Mouse (Mus musculus): Measurements from ENCODE around the gene Cep95.
"Not testable (repeated sequence)": the region's sequence is repeated elsewhere in the genome, so short reads cannot be mapped to it uniquely, and the experiment has no call there.

The Cep95 gene

DNA sequence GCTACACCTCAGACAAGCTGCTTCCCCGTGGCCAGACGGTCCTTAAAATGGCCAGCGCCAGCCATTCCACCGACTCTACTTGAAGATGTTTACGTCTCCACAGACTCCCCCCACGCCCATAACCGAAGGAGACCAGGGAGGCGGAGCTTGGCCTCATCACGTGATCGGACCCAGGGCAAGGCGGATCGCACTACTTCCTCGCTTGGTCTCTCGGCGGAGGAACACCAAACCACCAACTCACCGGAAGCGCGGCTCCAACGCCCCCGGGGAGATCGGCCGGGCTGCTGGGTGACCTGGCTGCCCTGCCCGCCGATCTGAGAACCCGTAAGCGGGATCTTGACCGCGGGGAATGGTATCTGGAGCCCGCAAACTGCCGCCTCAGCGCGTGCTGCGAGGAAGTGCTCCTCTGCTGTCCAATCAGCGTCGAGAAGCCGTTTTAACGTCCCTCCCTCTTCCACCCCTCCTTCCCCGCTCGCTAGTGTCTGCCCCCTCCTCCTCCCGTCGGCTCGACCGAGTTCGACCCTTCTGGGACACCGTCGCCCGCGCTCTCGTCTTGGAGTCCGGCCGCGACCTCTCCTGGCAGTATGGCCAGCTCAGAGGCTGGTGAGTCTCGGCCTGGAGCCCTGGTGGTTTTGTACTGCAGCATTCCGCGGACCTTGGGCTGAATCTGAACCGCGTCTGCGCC, at the start of gene Cep95, which contains the start of gene Ddx5:
Cep95 (plus strand) TSS at position 478 of the 685 bp plus-strand sequence.
Ddx5 (minus strand) TSS at position 411 of the 685 bp plus-strand sequence.
- DNase-seq (ENCODE audit: extremely low read depth, low read depth, low spot score), result peak; percentile 83

DNA sequence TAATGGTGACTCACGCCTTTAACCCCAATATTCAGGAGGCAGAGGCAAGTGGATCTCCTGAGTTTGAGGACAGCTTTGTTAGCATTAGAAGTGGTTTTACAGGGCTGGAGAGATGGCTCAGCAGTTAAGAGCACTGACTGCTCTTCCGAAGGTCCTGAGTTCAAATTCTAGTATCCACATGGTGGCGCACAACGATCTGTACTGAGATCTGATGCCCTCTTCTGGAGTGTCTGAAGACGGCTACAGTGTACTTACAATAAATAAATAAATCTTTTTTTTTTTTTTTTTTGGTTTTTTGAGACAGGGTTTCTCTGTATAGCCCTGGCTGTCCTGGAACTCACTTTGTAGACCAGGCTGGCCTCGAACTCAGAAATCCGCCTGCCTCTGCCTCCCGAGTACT, 48.3 kb upstream of the Cep95 start:
- not testable (repeated sequence) for DNase-seq (ENCODE audit: extremely low read depth, low read depth, low spot score)

DNA sequence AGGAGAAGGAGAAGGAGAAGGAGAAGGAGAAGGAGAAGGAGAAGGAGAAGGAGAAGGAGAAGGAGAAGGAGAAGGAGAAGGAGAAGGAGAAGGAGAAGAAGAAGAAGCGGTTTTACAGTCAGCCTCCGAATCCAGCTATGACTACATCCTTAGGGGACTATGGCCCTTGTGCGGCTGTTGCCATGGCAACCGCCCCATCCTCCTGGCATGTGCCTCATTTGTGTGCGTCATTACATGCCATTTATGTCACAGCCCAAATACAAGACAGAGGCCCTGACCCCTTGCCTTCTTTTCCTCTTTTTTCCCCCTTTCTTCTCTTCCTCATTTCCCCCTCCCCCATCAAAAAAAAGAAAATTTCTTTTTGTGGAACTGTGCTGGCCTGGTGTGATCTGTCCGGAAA, 47.8 kb upstream of the Cep95 start:
- DNase-seq (ENCODE audit: extremely low read depth, low read depth, low spot score), result no peak

GRCm38 (mm10) chr11:106741826-106742225, 47.2 kb upstream of the Cep95 start:
- DNase-seq (ENCODE audit: extremely low read depth, low read depth, low spot score), result no peak

- no peak for DNase-seq (ENCODE audit: extremely low read depth, low read depth, low spot score)
Measured at GRCm38 (mm10) chr11:106742388-106742841, 46.6 kb upstream of the Cep95 start.

- no peak for DNase-seq (ENCODE audit: extremely low read depth, low read depth, low spot score)
Measured at GRCm38 (mm10) chr11:106744949-106745348, 44.1 kb upstream of the Cep95 start.

- not testable (repeated sequence) for DNase-seq (ENCODE audit: extremely low read depth, low read depth, low spot score)
Measured at GRCm38 (mm10) chr11:106749557-106750120, 39.4 kb upstream of the Cep95 start.

GRCm38 (mm10) chr11:106750121-106750751, 38.8 kb upstream of the Cep95 start, which contains the start of gene Pecam1:
TSS of gene Pecam1 (minus strand) at chr11:106750628.
- DNase-seq (ENCODE audit: extremely low read depth, low read depth, low spot score), result no peak

DNA sequence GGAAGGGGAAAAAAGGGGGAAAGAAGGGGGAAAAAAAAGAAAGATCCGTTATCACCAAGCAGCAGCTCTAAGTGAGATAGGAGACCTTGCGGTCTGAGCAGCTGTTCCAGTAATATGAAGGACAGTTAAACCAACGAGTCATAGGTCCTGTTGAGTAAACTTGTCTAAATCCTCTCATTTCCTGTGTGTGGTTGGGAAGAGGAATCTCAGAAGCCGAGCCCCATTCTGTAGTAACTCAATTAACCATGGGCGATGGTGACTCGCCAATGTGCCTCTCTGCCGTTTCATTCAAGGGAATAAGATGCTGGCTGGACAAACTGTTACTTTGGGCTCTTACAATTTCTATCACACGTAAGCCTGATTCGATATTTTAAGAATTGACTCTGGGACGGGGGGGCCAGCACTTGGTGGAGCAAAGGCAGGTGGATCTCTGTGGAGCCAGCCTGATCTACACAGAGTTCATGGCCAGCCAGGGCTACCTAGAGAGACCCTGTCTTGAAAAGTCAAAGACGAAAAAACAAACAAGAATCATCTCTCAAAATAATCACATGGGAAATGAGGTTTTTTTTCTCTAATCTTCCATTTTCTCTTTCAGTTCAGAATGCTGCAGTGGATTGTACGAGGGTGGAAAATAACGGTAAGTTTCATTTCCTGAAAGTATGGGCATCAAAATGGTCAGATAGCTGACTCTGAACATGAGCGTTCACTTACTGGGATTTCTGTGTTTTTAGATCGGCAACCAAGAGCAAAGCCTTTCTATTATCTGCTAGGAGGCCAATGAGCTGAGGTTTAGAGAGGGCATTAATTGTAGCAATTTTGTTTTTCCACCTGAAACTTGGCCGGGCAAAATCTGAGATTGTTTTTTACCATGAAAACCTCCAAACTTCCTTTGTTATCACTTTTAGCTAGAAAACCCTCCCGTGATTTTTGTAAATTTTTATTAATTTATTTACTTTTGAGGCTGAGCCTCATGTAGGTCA, 37.7 kb upstream of the Cep95 start, which contains the start of gene Milr1:
Milr1 (plus strand) TSS at position 188 of the 980 bp plus-strand sequence.
- no peak for DNase-seq (ENCODE audit: extremely low read depth, low read depth, low spot score)

DNA sequence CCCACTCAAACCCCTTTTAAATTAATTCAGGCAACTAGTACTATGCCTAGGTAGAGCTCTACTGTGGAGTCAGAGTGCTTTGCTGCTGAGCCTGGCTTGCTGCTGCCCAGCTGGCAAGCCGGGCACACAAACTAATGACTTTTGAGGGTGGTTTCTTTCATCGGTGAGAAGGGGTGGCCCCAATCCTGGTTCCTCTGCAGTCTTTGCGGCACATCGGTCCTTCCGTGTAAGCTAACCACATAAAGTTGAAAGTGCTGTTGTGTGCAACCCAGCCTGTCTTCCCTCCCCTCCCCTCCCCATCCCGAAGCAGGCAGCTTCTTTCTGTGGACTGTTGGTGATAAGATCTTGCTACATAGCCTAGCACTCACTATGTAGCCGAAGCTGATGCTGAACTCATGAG, 36.9 kb upstream of the Cep95 start:
- DNase-seq (ENCODE audit: extremely low read depth, low read depth, low spot score), result no peak

DNA sequence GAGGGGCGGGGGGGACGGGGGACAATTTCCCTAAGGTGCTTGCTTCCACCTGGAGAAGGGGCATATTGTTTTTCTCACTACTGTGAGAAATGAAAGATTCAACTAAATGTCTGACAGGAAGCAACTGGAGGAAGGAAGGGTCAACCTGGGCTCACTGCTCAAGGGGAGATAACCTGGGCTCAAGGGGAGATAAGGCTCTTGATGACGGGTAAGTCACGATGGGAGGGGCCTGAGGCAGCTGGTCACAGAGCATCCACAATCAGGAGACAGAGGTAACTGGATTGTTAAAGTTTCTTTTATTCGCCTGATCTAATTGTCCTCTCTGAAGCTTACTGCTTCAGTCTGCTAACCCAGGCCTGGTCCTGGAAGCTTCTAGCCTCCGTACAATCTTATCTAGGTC, 35.7 kb upstream of the Cep95 start:
- DNase-seq (ENCODE audit: extremely low read depth, low read depth, low spot score), result no peak

GRCm38 (mm10) chr11:106755583-106755982, 33.5 kb upstream of the Cep95 start:
- no peak for DNase-seq (ENCODE audit: extremely low read depth, low read depth, low spot score)

DNA sequence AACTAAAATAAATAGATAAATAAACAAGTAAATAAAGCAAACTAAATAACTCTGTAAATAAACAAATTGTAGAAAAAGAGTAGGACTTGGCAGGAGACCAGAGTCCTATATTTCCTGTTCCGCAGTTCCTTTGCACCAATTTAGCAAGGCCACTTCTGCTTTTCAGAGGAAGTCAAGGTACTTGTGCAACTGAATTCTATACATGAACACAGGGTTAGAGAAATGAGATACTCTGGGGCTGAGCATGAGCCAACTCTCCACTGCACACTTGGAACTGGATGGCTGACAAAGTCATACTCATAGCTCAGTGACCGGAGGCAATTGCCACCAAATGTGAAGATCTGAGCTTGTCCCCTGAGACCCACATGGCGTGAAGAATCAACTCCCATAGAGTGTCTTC, 30.0 kb upstream of the Cep95 start:
- DNase-seq (ENCODE audit: extremely low read depth, low read depth, low spot score), result no peak

GRCm38 (mm10) chr11:106760511-106760910, 28.5 kb upstream of the Cep95 start:
- DNase-seq (ENCODE audit: extremely low read depth, low read depth, low spot score), result no peak

DNA sequence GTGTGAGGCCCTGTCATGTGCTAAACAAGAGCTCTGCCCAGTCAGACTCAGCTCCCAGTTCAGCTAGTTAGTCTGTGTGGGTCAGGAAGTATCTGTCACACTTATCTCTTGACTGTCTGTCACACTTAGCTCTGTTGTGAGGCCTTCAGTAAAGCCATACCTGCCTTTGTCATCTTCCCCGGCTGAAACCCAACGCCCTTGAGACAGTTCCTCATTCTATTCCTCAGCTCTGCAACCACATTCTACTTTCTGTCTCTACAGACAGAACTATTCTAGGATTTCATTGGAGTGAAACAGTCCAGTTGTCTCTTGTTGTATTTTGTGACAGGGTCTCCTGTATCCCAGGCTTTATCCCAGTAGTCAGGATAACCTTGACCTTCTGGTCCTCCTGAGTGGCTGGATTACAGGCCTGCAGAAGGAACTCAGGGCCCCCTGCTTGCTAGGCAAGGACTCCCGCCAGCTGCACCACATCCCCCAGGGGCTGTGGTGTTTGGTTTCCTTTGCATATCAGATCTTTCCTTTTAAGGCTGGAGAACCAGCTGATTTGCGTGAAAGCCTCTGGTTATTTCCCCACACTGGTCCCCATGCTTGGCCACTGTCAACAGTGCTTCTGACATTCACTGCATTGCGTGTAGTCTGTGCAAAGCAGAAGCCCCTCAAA, 26.8 kb upstream of the Cep95 start:
- no peak for DNase-seq (ENCODE audit: extremely low read depth, low read depth, low spot score)

- no peak for DNase-seq (ENCODE audit: extremely low read depth, low read depth, low spot score)
Measured at GRCm38 (mm10) chr11:106762800-106763185, 26.3 kb upstream of the Cep95 start.

- DNase-seq (ENCODE audit: extremely low read depth, low read depth, low spot score), result no peak
Measured at GRCm38 (mm10) chr11:106766611-106767162, 22.4 kb upstream of the Cep95 start.

DNA sequence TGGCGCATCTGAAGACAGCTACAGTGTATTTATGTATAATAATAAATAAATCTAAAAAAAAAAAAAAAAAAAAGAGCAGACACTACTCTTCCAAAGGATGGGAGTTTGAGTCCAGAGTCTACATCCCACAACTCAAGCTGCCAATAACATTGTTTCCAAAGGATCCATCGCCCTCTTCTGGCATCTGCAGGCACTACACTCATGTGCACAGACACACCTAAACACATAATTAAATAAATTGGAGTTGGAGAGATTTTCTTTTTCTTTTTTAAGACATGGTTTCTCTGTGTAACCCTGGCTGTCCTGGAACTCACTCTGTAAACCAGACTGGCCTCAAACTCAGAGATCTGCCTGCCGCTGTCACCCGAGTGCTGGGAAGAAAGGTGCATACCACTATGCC, 21.5 kb upstream of the Cep95 start:
- DNase-seq (ENCODE audit: extremely low read depth, low read depth, low spot score), result no peak

DNA sequence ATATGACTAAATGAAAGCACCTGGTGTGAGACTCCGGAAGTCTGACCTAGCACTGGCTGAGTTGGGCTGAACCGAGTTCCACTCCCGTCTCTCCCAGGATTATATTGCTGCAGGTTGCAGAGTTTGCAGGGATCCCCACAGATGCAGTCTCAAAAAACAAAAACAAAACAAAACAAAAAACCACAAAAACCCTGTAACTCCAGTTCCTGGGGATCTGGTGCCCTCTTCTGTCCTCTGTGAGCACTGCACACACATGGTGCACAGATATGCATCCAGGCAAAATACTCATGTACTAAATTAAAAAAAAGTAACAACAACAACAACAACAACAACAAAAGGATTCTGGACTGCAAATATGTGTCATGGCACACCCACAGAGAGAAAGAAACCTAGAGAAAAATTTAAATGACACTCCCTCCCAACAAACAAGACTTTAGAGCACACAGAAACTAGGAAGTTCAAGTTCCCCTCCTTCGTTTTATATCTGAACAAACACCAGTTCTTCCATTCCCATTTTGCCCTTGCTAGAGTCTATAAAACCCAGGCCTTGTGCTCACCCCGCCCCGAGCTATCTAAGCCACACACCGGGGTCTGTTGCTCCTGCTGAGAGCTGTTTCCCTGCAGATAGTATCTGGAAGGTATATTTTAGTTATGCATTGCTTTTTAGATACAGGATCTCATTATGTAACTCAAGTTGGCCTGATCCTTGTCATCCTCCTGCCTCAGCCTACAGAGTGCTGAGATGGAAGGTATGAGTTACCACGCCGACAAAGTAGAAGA, 18.7 kb upstream of the Cep95 start:
- DNase-seq (ENCODE audit: extremely low read depth, low read depth, low spot score), result no peak
